Mouse (Mus musculus): ENCODE measurements at regions not wholly inside any gene's neighbourhood (a gene's known extent, or its start where the extent isn't known, plus 50 kb on each side); places are given as distances from the start of the nearest gene placed in this dataset.

DNA sequence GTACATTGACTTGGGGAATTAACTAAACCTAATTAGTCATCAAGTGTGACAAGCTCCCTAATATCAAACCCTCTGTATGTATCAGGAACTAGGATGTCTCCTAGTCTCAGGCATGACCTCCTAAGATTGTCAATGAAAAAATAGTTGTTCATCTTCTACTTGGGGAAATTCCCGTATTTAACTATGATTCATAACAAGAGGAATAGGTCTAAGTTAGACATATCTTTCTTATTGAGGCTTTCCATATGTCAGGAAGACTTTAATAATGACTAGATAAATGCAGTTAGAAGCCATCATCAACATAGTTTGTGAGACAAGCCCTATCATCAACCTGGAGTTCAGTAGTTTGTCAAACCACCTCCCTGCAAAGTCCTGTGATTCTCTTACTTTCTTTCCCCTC lies 934.4 kb upstream of the Sel1l start:
- no peak for ATAC-seq (ENCODE audit: low read depth)
- Histone ChIP-seq H3K36me3 (ENCODE audit: control insufficient read depth, insufficient read depth) (no peaks in the 10 kb centered on the region), H3K9ac (ENCODE audit: low read depth, low read length) (no peak overlapping the region), H3K4me1 (ENCODE audit: control insufficient read depth, low read depth, low read length) (no peaks in the 10 kb centered on the region), H3K9me3 (replicated peaks; ENCODE audit: control insufficient read depth, low read length) (no peaks in the 10 kb centered on the region), H3K27ac (ENCODE audit: low read length) (no peak overlapping the region), H3K4me2 (ENCODE audit: low read depth, low read length) (no peak overlapping the region), H3K4me3 (ENCODE audit: low read depth, low read length) (no peak overlapping the region), H3K27me3 (ENCODE audit: control insufficient read depth, insufficient read depth, low read depth, low read length) (no peaks in the 10 kb centered on the region)
- WGBS (ENCODE audit: insufficient replicate concordance), result 52% methylated on average over 1 of the region's 1 CpGs

- no peaks in the 10 kb centered on the region for H3K36me3 ChIP-seq (ENCODE audit: control insufficient read depth, insufficient read depth)
- no peak overlapping the region for H3K9ac ChIP-seq (ENCODE audit: low read depth, low read length)
- ATAC-seq (ENCODE audit: low read depth), result no peak
- H3K9me3 ChIP-seq (replicated peaks; ENCODE audit: control insufficient read depth, low read length), result no peaks in the 10 kb centered on the region
- H3K27ac ChIP-seq (ENCODE audit: low read length), result no peak overlapping the region
- no peak overlapping the region for H3K4me2 ChIP-seq (ENCODE audit: low read depth, low read length)
- H3K4me1 ChIP-seq (ENCODE audit: control insufficient read depth, low read depth, low read length), result no peaks in the 10 kb centered on the region
- H3K27me3 ChIP-seq (ENCODE audit: control insufficient read depth, insufficient read depth, low read depth, low read length), result no peaks in the 10 kb centered on the region
- H3K4me3 ChIP-seq (ENCODE audit: low read depth, low read length), result no peak overlapping the region
- 69% methylated on average over 3 of the region's 3 CpGs for WGBS (ENCODE audit: insufficient replicate concordance)
Measured at GRCm38 (mm10) chr12:92779695-92780292, 930.8 kb upstream of the Sel1l start.

- ATAC-seq (ENCODE audit: low read depth), result no peak
- H3K36me3 ChIP-seq (ENCODE audit: control insufficient read depth, insufficient read depth), result no peaks in the 10 kb centered on the region
Measured at GRCm38 (mm10) chr12:92775668-92776067, 926.7 kb upstream of the Sel1l start.

GRCm38 (mm10) chr12:92748576-92748975 lies 899.6 kb upstream of the Sel1l start:
- H3K27ac ChIP-seq (ENCODE audit: low read length), result no peak overlapping the region
- H3K4me3 ChIP-seq (ENCODE audit: low read depth, low read length), result no peak overlapping the region
- H3K4me1 ChIP-seq (ENCODE audit: control insufficient read depth, low read depth, low read length), result no peaks in the 10 kb centered on the region
- H3K9ac ChIP-seq (ENCODE audit: low read depth, low read length), result no peak overlapping the region
- H3K36me3 ChIP-seq (ENCODE audit: control insufficient read depth, insufficient read depth), result no peaks in the 10 kb centered on the region
- ATAC-seq (ENCODE audit: low read depth), result no peak
- no peak overlapping the region for H3K4me2 ChIP-seq (ENCODE audit: low read depth, low read length)
- H3K27me3 ChIP-seq (ENCODE audit: control insufficient read depth, insufficient read depth, low read depth, low read length), result no peaks in the 10 kb centered on the region
- WGBS (ENCODE audit: insufficient replicate concordance), result 61% methylated on average over 1 of the region's 1 CpGs
- no peaks in the 10 kb centered on the region; the same call in 1 of the 2 replicates for H3K9me3 ChIP-seq (replicated peaks; ENCODE audit: control insufficient read depth, low read length)

More at GRCm38 (mm10) chr12:92775668-92776067, 926.7 kb upstream of the Sel1l start:
- no peaks in the 10 kb centered on the region for H3K27me3 ChIP-seq (ENCODE audit: control insufficient read depth, insufficient read depth, low read depth, low read length)
- no peak overlapping the region for H3K4me2 ChIP-seq (ENCODE audit: low read depth, low read length)
- H3K9ac ChIP-seq (ENCODE audit: low read depth, low read length), result no peak overlapping the region
- no peaks in the 10 kb centered on the region for H3K9me3 ChIP-seq (replicated peaks; ENCODE audit: control insufficient read depth, low read length)
- no peaks in the 10 kb centered on the region for H3K4me1 ChIP-seq (ENCODE audit: control insufficient read depth, low read depth, low read length)
- 44% methylated on average over 5 of the region's 5 CpGs for WGBS (ENCODE audit: insufficient replicate concordance)
- H3K27ac ChIP-seq (ENCODE audit: low read length), result no peak overlapping the region
- H3K4me3 ChIP-seq (ENCODE audit: low read depth, low read length), result no peak overlapping the region

DNA sequence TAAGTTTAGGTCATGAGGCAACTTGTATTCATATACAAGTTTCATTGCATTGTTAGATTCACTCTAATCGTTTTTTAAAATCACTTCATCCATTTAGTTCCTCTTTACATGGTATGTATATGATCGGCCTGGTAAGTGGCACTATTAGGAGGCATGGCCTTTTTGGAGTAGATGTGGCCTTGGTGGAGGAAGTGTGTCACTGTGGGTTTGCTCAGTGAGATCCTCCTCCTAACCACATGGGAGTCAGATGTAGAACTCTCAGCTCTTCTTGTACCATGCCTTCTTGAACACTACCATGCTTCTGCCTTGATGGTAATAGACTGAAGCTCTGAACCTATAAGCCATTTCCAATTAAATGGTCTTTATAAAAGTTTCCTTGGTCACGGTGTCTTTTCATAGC lies 891.9 kb upstream of the Sel1l start:
- no peaks in the 10 kb centered on the region for H3K27me3 ChIP-seq (ENCODE audit: control insufficient read depth, insufficient read depth, low read depth, low read length)
- no peaks in the 10 kb centered on the region for H3K9me3 ChIP-seq (replicated peaks; ENCODE audit: control insufficient read depth, low read length)
- no peaks in the 10 kb centered on the region for H3K4me1 ChIP-seq (ENCODE audit: control insufficient read depth, low read depth, low read length)
- no peak overlapping the region for H3K4me2 ChIP-seq (ENCODE audit: low read depth, low read length)
- ATAC-seq (ENCODE audit: low read depth), result no peak
- H3K36me3 ChIP-seq (ENCODE audit: control insufficient read depth, insufficient read depth), result no peaks in the 10 kb centered on the region
- H3K9ac ChIP-seq (ENCODE audit: low read depth, low read length), result no peak overlapping the region
- 37% methylated on average over 3 of the region's 3 CpGs for WGBS (ENCODE audit: insufficient replicate concordance)
- H3K4me3 ChIP-seq (ENCODE audit: low read depth, low read length), result no peak overlapping the region
- no peak overlapping the region for H3K27ac ChIP-seq (ENCODE audit: low read length)

DNA sequence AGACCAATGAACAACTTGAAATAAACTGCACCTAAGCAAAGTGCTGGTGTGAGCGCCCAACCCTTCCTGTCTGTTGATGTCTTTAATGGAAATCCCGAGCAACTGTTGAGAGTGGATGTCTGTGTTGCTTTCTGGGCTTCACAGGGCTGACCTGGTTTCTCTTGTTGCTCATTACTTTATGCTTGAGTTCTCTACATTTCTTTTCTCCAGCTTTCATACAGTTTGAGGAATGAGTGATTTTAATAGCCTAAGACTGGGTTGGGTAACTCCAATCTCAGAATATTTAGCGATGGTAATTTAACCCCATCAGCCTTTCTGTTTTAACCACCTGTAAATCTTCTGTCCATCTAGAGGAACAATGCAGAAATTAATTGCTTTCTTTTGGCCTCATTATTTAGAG lies 890.2 kb upstream of the Sel1l start:
- ATAC-seq (ENCODE audit: low read depth), result no peak
- H3K4me2 ChIP-seq (ENCODE audit: low read depth, low read length), result no peak overlapping the region
- no peaks in the 10 kb centered on the region for H3K27me3 ChIP-seq (ENCODE audit: control insufficient read depth, insufficient read depth, low read depth, low read length)
- no peak overlapping the region for H3K9ac ChIP-seq (ENCODE audit: low read depth, low read length)
- no peaks in the 10 kb centered on the region for H3K36me3 ChIP-seq (ENCODE audit: control insufficient read depth, insufficient read depth)
- no peak overlapping the region for H3K27ac ChIP-seq (ENCODE audit: low read length)
- WGBS (ENCODE audit: insufficient replicate concordance), result 76% methylated on average over 3 of the region's 3 CpGs
- no peaks in the 10 kb centered on the region for H3K9me3 ChIP-seq (replicated peaks; ENCODE audit: control insufficient read depth, low read length)
- H3K4me1 ChIP-seq (ENCODE audit: control insufficient read depth, low read depth, low read length), result no peaks in the 10 kb centered on the region
- H3K4me3 ChIP-seq (ENCODE audit: low read depth, low read length), result no peak overlapping the region

- no peaks in the 10 kb centered on the region for H3K9me3 ChIP-seq (replicated peaks; ENCODE audit: control insufficient read depth, low read length)
- no peaks in the 10 kb centered on the region for H3K36me3 ChIP-seq (ENCODE audit: control insufficient read depth, insufficient read depth)
- no peak overlapping the region for H3K4me3 ChIP-seq (ENCODE audit: low read depth, low read length)
- 53% methylated on average over 12 of the region's 12 CpGs for WGBS (ENCODE audit: insufficient replicate concordance)
- H3K4me1 ChIP-seq (ENCODE audit: control insufficient read depth, low read depth, low read length), result no peaks in the 10 kb centered on the region
- no peak overlapping the region for H3K9ac ChIP-seq (ENCODE audit: low read depth, low read length)
- no peaks in the 10 kb centered on the region for H3K27me3 ChIP-seq (ENCODE audit: control insufficient read depth, insufficient read depth, low read depth, low read length)
- no peak overlapping the region for H3K27ac ChIP-seq (ENCODE audit: low read length)
- ATAC-seq (ENCODE audit: low read depth), result no peak
- no peak overlapping the region for H3K4me2 ChIP-seq (ENCODE audit: low read depth, low read length)
Measured at GRCm38 (mm10) chr12:92737623-92738370, 888.8 kb upstream of the Sel1l start.

DNA sequence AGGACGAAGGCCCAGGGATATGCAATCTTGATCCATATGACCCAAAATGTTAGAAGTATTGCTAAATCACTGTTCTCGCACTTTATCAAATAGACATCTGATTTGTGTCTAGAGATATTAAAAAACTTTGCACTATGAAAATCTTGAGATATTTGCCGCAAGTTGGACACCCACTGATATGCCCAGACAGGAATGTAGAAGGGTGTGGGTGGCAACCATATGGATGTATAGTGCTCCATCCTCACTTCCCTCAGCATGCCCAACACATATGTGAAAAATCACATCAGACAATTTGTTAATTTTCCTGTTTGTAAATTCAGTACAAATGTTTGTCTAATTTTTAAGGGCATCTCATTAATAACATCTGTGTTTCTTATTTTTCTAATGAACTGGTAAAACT lies 874.1 kb upstream of the Sel1l start:
- 58% methylated on average over 3 of the region's 3 CpGs for WGBS (ENCODE audit: insufficient replicate concordance)
- no peaks in the 10 kb centered on the region for H3K27me3 ChIP-seq (ENCODE audit: control insufficient read depth, insufficient read depth, low read depth, low read length)
- H3K4me3 ChIP-seq (ENCODE audit: low read depth, low read length), result no peak overlapping the region
- no peak overlapping the region for H3K27ac ChIP-seq (ENCODE audit: low read length)
- H3K4me1 ChIP-seq (ENCODE audit: control insufficient read depth, low read depth, low read length), result no peaks in the 10 kb centered on the region
- H3K9ac ChIP-seq (ENCODE audit: low read depth, low read length), result no peak overlapping the region
- ATAC-seq (ENCODE audit: low read depth), result no peak
- H3K9me3 ChIP-seq (replicated peaks; ENCODE audit: control insufficient read depth, low read length), result no peaks in the 10 kb centered on the region
- no peaks in the 10 kb centered on the region for H3K36me3 ChIP-seq (ENCODE audit: control insufficient read depth, insufficient read depth)
- H3K4me2 ChIP-seq (ENCODE audit: low read depth, low read length), result no peak overlapping the region

DNA sequence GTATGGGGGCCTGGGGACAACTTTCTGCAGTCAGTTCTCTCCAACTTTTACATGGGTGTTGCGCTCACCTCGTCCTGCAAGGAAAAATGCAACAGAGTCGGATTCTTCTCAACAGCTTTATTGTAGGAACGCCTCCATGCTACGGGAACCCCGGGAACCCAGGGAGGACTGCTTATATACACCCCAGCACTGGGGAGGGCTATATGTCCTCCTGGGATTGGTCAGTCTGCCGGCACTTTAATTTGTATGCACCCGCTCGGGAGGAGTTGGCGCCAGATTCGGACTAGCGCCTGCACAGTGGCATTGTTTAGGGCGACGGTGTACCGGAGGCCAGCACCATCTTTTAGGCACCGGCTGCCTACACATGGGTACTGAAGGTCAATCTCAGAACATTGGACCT lies 864.5 kb upstream of the Sel1l start:
- Histone ChIP-seq H3K36me3 (ENCODE audit: control insufficient read depth, insufficient read depth) (no peaks in the 10 kb centered on the region), H3K9me3 (replicated peaks; ENCODE audit: control insufficient read depth, low read length) (no peaks in the 10 kb centered on the region), H3K4me1 (ENCODE audit: control insufficient read depth, low read depth, low read length) (no peaks in the 10 kb centered on the region), H3K4me2 (ENCODE audit: low read depth, low read length) (no peak overlapping the region), H3K27ac (ENCODE audit: low read length) (no peak overlapping the region), H3K4me3 (ENCODE audit: low read depth, low read length) (no peak overlapping the region), H3K9ac (ENCODE audit: low read depth, low read length) (no peak overlapping the region), H3K27me3 (ENCODE audit: control insufficient read depth, insufficient read depth, low read depth, low read length) (no peaks in the 10 kb centered on the region)
- 78% methylated on average over 16 of the region's 16 CpGs for WGBS (ENCODE audit: insufficient replicate concordance)
- no peak for ATAC-seq (ENCODE audit: low read depth)

Data from liver, embryonic 16.5 days (tissue).